Mouse (Mus musculus) telencephalon, adult 2 months (tissue): ENCODE results near the gene Tk2.

Experiments used
- DNase-seq: peaks from one replicate; pipeline ENCODE4 v3.0.0-alpha.2; 2011; ENCODE audit warnings: low read depth, low spot score

Gene Tk2

DNA sequence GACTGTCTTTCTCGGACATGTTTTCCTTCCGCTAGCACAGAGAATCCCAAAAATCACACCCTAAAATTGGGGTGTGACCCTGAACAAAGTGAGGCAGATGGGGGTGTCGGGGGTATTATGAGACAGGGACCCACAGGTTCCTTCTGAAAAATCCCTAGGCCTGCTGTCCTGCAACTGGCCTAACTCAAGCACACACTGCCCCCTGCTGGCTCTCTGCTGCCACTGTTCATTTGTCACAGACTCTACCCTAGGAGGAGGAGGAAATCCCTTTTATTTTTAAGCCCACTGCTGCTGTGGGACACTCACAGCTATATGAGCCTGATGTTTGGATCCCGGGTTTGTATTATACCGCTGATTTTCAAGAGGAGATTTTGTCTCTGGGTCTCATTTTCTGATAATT is 28.6 kb downstream of the Tk2 start:
- peak; percentile 50 for DNase-seq

DNA sequence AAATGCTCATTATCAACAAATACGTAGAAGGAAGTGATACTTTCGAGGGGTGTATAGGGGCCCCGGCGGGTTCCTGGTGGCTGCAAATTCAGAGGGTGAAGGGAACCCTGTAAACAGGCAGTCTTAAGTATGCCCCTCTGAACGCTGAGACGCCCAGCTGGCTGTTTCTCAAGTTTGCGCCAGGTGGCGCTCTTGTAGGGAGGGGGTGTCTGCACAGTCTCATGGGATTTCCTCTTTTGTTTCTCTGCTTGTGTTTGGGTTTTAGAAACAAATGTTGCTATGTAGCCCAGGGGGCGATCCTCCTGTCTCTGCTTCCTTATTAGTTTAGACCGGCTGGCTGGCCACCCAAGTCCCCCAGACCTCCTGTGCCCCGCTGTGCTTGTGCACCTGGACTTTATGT is 29.3 kb downstream of the Tk2 start:
- DNase-seq, result peak; percentile 24

DNA sequence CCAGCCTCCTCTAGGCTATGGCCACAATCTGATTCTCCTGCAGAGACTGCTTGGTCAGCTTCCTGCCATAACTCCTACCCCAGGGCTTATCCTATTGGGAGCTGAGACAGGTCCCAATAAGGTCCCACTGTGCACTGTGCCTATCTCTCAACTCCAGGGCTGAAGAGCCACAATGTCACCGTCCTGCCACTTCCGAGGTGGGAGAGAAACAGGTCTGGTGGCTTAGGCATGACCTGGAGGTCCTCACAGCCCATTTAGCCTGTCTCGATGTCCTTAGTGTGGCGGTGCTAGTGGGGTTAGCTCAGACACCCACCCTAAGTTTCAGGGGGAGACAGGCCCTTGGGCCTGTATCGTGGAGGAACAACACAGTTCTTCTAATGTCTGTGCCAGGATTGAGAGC is 30.8 kb downstream of the Tk2 start:
- no peak for DNase-seq

DNA sequence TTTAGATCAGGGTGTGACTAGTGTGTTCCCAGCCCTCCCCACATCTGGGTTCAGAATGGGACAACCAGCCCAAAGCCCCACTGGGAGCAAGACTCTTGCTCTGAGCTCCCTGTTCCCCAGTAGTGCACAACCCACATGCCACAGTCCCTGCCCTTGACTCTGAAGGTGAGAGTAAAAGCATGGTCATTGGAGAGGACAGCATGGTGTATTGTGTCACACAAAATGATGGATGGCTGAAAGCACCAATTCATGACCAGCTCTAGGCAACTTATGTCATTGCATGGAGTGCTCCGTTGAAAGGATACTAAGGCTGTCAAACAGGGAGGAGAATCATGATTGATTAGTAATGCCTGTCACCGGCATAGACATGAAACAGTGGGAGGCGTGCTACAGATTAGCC is 43.1 kb downstream of the Tk2 start:
- no peak for DNase-seq

DNA sequence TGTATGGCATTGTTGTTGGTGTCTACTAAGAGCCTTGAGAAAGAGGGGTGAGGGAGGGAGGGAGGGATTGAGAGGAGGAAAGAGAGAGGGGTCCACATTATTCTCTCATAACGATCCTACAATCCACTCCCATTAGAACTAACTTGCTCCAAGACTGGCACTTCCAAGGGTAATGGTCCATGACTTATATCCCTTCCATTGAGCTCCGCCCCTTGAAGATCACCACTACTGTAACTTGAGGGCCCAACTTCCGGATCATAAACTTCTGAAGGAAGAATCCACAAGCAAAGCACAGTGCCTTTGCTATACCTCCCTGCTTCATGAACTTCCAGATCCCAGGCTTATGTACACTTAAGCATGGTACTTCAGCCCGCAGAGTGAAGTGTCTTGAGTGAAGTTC is 46.0 kb downstream of the Tk2 start:
- DNase-seq, result no peak

DNA sequence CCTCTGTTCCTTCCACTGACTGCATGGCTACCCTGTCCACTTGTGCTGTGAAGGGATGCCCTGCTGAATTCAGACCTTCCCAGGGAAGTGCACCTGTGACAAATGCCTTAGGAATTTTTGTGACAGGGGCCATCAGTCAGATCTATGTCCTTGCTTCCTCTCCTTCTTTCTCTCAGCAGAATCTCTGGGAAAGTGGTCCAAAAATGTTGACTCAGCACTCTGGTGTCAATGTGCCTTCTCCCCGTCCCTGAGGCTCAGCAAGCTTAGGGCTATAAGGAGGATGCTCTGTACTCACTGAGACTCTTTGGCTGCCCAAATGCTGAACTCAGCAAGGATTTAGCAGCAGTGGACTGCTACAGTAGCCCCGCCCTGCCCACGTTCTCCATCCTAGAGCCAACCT is 46.7 kb downstream of the Tk2 start:
- DNase-seq, result no peak

DNA sequence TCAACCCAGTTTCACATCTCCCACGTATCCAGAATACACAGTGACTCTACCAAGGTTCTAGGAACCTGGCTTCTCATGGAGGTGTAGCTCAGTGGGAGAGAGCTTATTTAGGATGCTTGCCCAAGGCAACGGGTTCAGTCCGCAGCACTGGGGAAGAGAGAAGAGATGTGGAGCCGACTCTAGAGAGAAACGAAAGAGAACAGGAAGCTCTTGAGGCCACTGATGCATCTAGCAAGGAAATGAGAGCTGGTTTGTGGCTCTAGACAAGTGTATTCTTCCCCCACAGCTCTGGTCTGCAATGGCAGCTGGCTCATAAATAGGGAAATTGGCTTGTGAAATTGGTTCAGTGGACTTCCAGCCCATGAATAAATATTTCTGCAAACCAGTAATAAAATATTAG is 48.6 kb downstream of the Tk2 start:
- DNase-seq, result no peak

DNA sequence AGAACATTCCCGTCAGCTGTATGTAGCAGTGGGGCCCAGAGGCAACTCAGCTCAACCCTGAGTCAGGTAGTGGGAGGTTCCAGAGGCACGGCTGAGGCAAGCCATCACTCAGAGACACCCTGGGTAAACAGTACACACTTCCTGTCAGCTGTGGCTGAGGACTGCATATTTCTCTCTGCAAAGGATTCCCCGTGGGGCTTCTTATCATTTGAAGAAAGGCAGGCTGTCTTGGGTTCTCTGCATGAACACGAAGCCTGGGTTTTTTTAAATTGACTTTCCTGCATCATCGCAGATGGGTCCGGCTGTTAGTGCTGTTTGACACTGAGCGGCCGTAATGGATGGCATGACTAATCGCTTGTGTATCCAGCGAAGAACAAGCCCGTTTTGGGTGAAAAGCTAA is 56.9 kb downstream of the Tk2 start:
- no peak for DNase-seq

DNA sequence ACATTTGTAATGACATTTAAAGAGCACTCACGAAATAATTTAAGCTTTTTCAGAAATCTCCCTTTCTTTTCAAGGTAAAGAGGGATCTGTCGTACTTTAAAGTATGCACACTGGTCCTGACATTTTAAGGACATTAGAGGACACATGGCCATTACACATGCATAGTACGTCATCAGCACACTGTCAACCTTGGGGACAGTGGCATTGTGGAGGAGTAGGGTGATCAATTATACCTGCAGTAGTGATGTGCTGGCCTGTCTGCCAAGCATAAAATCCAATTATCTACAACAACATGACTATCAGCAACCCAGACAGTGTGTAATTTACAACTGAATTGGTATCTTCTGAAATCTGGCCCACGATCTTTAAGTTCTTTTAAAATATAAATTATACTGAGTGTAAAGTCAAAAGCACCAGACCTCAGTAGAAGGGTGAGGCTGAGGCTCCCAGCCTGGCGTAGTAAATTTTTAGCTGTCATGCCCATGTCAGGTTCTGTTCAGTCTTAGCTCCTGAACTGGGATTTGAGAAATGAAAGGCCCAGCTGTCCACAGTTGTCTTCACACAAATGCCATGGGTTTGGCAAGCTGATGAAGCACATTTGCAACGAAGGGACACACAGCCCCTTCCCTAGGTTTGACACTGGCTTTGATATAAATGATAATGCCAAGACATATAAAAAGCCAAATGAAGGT is 57.4 kb downstream of the Tk2 start:
- DNase-seq, result no peak

DNA sequence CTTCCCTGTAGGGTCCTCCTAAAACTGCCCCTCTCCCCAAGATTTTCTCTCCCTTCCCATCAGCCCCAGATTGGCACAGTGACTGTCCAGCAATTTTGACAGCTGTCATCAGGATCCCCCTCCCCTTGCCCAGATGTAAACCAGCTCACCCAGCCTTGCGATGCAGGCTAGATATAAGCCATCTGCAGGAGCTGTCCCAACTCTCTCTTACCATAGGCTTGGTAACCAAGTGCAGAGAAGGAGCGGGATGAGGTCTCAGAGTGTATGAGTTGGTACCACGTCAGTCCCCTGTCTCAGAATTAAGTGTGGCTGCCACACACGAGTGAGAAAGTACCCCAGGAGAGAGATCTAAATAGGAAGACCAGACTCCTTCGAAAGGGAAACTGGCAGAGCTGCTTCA is 59.9 kb downstream of the Tk2 start:
- DNase-seq, result no peak

DNA sequence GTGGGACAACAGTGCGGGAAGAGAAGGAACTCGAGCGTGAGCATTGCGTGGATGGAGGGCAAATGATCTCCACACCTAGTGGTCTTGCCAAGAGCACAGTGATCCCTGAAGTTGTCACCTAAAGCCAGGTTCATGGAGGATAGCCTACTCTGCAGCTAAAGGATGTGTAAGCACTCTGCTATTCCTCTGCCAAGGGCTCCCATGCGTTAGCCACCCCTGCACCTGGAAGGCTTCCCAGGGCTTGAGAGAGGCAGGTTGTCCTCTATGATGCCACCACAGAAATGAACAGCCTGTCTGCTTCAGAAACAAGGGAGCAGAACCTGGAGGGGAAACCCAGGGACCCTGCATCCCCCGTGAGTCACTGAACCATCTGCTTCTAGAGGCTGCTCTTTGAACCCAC is 60.7 kb downstream of the Tk2 start:
- DNase-seq, result no peak

DNA sequence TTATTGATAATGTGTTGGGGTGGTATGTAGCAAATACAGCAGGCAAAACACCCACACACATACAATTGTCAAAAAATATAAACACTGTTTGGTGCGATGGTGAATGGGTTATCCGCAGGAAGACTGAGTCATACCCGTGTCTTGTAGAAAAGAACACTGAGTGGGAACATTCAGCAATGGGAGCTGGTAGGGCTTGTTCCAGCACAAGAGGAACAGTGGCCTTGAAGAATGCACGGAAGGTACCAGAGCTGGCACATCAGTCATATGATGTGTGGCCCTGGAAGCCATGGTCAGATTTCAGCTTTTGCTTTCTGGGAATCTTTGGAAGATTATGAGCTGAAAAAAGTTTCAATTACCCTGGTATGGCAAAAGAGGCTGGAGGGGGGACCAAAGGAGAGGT is 61.5 kb downstream of the Tk2 start:
- no peak for DNase-seq

DNA sequence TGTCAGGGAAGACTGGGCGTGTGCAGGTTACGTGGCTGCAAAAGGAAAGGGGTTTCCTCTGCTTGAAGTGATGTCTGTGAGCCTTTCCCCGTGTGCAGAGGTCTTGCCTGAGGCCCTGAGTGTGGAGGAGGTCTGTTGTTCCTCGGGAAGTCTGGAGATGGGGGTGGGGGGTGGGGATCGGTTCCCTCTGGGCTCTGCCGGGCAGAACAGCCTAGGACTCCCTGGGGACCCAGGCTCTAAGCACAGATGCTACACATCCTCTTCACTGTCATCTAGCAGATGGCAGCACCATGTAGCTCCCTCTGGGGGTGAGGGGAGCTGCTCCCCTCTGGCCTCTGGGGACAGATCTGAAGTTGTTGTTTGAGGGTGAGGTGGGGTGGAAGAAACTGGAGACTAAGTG is 63.5 kb downstream of the Tk2 start:
- no peak for DNase-seq

DNA sequence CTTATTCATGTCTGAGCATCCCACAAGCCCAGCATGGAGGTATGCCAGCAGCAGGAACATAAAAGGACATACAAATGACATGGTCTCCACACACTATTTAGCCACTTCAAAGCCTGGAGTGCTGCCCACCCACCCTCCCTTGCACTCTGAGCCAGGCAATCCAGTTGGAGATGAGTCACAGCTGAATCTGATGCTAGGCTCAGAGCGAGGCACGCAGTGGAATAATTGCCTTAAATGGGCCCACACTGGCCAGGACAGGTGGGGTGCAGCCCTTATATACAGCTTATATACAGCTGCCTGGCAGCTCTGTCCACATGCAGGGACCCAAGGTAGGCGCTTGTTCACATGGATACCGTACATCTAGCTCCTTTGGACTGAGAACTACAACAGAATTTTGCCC is 71.3 kb downstream of the Tk2 start:
- no peak for DNase-seq
